Mouse (Mus musculus): ENCODE measurements around the gene Rbm3.

Rbm3 gene

GRCm38 (mm10) chrX:8145153-8145991 lies at the start of gene Rbm3:
TSS of gene Rbm3 (minus strand) at chrX:8145880.
- DNase-seq (ENCODE audit: low spot score): peak; percentile 82

- DNase-seq (ENCODE audit: low spot score): no peak
These were observed 47.7 kb upstream of the Rbm3 start, which contains the start of gene Ebp for GRCm38 (mm10) chrX:8193419-8193723. TSS of gene Ebp (minus strand) at chrX:8193512.

- DNase-seq (ENCODE audit: low spot score): peak; percentile 71
These were observed 47.1 kb upstream of the Rbm3 start for GRCm38 (mm10) chrX:8192640-8193418.

- DNase-seq (ENCODE audit: low spot score): peak; percentile 40
These were observed 46.5 kb upstream of the Rbm3 start for GRCm38 (mm10) chrX:8192126-8192639.

GRCm38 (mm10) chrX:8182871-8183540 lies 37.3 kb upstream of the Rbm3 start:
- DNase-seq (ENCODE audit: low spot score): no peak

- DNase-seq (ENCODE audit: low spot score): no peak
These were observed 34.0 kb upstream of the Rbm3 start for GRCm38 (mm10) chrX:8179646-8180045.

GRCm38 (mm10) chrX:8178871-8179270 lies 33.2 kb upstream of the Rbm3 start:
- DNase-seq (ENCODE audit: low spot score): no peak

GRCm38 (mm10) chrX:8175504-8176385 lies 30.1 kb upstream of the Rbm3 start, which contains the start of gene Tbc1d25:
TSS of gene Tbc1d25 (minus strand) at chrX:8176181.
- DNase-seq (ENCODE audit: low spot score): peak; percentile 85

GRCm38 (mm10) chrX:8175169-8175503 lies 29.5 kb upstream of the Rbm3 start:
- no peak for DNase-seq (ENCODE audit: low spot score)

- no peak for DNase-seq (ENCODE audit: low spot score)
These were observed 22.3 kb upstream of the Rbm3 start for GRCm38 (mm10) chrX:8167716-8168647.

- DNase-seq (ENCODE audit: low spot score): no peak
These were observed 18.8 kb upstream of the Rbm3 start for GRCm38 (mm10) chrX:8164471-8164870.

- DNase-seq (ENCODE audit: low spot score): no peak
These were observed 17.4 kb upstream of the Rbm3 start for GRCm38 (mm10) chrX:8163076-8163475.

GRCm38 (mm10) chrX:8143750-8144149 lies 1.9 kb downstream of the Rbm3 start:
- DNase-seq (ENCODE audit: low spot score): peak; percentile 57

GRCm38 (mm10) chrX:8142948-8143347 lies 2.7 kb downstream of the Rbm3 start:
- DNase-seq (ENCODE audit: low spot score): no peak

GRCm38 (mm10) chrX:8141058-8141457 lies 4.6 kb downstream of the Rbm3 start:
- DNase-seq (ENCODE audit: low spot score): no peak

- DNase-seq (ENCODE audit: low spot score): no peak
These were observed 5.2 kb downstream of the Rbm3 start for GRCm38 (mm10) chrX:8140446-8140845.

GRCm38 (mm10) chrX:8139480-8139879 lies 6.2 kb downstream of the Rbm3 start:
- DNase-seq (ENCODE audit: low spot score): no peak

GRCm38 (mm10) chrX:8135886-8136285 lies 9.8 kb downstream of the Rbm3 start:
- DNase-seq (ENCODE audit: low spot score): no peak

GRCm38 (mm10) chrX:8132017-8132976 lies 13.4 kb downstream of the Rbm3 start, which contains the start of gene Wdr13:
TSS of gene Wdr13 (minus strand) at chrX:8132892.
- DNase-seq (ENCODE audit: low spot score): peak; percentile 91

All from testis, postnatal 10 days (tissue).